Mouse (Mus musculus) brain, embryonic 14.5 days (tissue): ENCODE data around the gene Rnft2.

ENCODE experiments used
- CTCF ChIP-seq: fragments of 200-500 bp; IDR thresholded peaks from 2 replicates; pipeline ENCODE4 v1.5.1; 2012; ENCODE audit warnings: inconsistent platforms, mild to moderate bottlenecking, moderate library complexity, borderline replicate concordance; ENCODE audit not compliant: insufficient read depth, insufficient read length; ENCODE audit errors: extremely low read depth
- POLR2A ChIP-seq: fragments of 200-500 bp; IDR thresholded peaks from 2 replicates; pipeline ENCODE4 v1.6.1; 2012; ENCODE audit warnings: mild to moderate bottlenecking, inconsistent platforms, borderline replicate concordance; ENCODE audit not compliant: poor library complexity, insufficient read depth, insufficient read length, severe bottlenecking; ENCODE audit errors: extremely low read depth

DNA sequence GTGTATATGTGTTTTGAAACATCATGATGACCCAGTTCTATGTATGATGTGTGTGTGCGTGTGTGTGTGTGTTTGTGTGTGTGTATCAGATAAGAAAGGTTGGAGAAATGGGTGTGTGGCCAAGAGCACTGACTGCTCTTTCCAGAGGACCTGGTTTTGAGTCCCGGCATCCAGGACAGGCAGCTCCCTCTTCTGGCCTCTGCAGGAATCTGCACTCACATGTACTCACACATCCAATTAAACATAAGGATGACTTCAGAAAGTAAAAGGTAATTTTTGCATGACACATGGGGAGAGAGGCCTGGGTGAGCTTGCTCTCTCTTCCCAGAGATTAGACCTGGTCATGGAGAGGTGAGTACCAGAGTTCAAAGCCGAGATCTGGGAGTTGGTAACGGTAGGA, 12.1 kb upstream of the Rnft2 start:
- no peak for TF ChIP-seq POLR2A
- peak; percentile 20; the same call in 1 of the 2 replicates for TF ChIP-seq CTCF
